Mouse (Mus musculus) stomach, embryonic 14.5 days (tissue): ENCODE measurements at regions not wholly inside any gene's neighbourhood (a gene's known extent, or its start where the extent isn't known, plus 50 kb on each side); places are given as distances from the start of the nearest gene placed in this dataset.

Source experiments
- ATAC-seq: fragments of 200-750 bp; cut with Nextera tagmentation; 2 replicates; pipeline ENCODE4 v1.8.0; 2017; ENCODE audit warnings: low read depth, moderate TSS enrichment; ENCODE audit not compliant: insufficient number of reproducible peaks, insufficient read depth, low FRiP score
- H3K27ac ChIP-seq: fragments of 300-500 bp; sonication (generic); 2 replicates; pipeline ENCODE4 v1.5.1; 2014; ENCODE audit warnings: mild to moderate bottlenecking, low read length, moderate library complexity, mixed read lengths
- H3K27me3 ChIP-seq: fragments of 300-500 bp; sonication (generic); 2 replicates; pipeline ENCODE4 v1.6.1; 2014; ENCODE audit warnings: low read length, control low read depth, mixed read lengths; ENCODE audit not compliant: control insufficient read depth, insufficient read depth
- H3K36me3 ChIP-seq: fragments of 300-500 bp; sonication (generic); 2 replicates; pipeline ENCODE4 v1.6.1; 2014; ENCODE audit warnings: mild to moderate bottlenecking, control low read depth, low read length, moderate library complexity, mixed read lengths; ENCODE audit not compliant: control insufficient read depth, insufficient read depth
- H3K4me1 ChIP-seq: fragments of 300-500 bp; sonication (generic); 2 replicates; pipeline ENCODE4 v1.6.1; 2014; ENCODE audit warnings: low read length, control low read depth, mixed read lengths; ENCODE audit not compliant: control insufficient read depth, insufficient read depth
- H3K4me2 ChIP-seq: fragments of 300-500 bp; sonication (generic); replicated peaks from 2 replicates; pipeline ENCODE4 v1.6.1; 2014; ENCODE audit warnings: low read depth, low read length, control low read depth
- H3K4me3 ChIP-seq: fragments of 300-500 bp; sonication (generic); 2 replicates; pipeline ENCODE4 v1.5.1; 2014; ENCODE audit warnings: low read depth, low read length, control low read depth
- H3K9ac ChIP-seq: fragments of 300-500 bp; sonication (generic); replicated peaks from 2 replicates; pipeline ENCODE4 v1.6.1; 2014; ENCODE audit warnings: low read depth, mild to moderate bottlenecking, control low read depth, low read length, moderate library complexity, mixed read lengths
- H3K9me3 ChIP-seq: fragments of 300-500 bp; sonication (generic); 2 replicates; pipeline ENCODE4 v1.6.1; 2016; ENCODE audit warnings: low read depth, low read length, control low read depth; ENCODE audit not compliant: control insufficient read depth
- WGBS: fragments of 180-500 bp; shearing (Covaris S2); extraction: QIAGEN DNeasy Blood & Tissue Kit; methylation state at CpG from one replicate; pipeline ENCODE4 v1.1.7; 2014; 5-methylcytosine and 5-hydroxymethylcytosine counted together

- ATAC-seq, result no peak
- H3K9me3 ChIP-seq, result no peaks in the 10 kb centered on the region
- WGBS, result 92% methylated on average over 3 of the region's 3 CpGs
- H3K4me2 ChIP-seq, result no peak overlapping the region
- H3K9ac ChIP-seq, result no peak overlapping the region
- H3K27ac ChIP-seq, result no peak overlapping the region
- no peaks in the 10 kb centered on the region for H3K27me3 ChIP-seq
- no peaks in the 10 kb centered on the region for H3K36me3 ChIP-seq
- H3K4me1 ChIP-seq, result no peaks in the 10 kb centered on the region
- no peak overlapping the region for H3K4me3 ChIP-seq
Measured at GRCm38 (mm10) chr3:34206454-34206853, 125.3 kb upstream of the Dnajc19 start.

DNA sequence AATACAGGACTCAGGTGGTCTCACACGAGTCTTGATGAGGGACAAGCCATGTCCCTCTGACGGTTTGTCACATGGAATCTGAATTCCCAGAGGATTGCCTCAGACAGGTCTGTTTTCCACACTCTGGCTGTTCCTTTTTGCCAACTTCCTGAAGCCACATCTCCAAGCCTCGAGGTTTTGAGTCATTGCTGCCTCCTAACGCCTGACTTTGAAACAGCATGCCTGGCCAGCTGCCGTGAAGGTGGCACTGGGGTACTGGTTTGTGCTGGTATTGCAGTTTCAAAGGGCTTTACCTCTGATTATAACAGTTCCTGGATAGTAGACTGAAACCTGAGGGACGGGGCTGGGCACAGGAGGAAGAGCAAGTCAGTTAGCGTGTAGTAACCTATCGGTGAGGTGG, 117.1 kb upstream of the Dnajc19 start:
- Histone ChIP-seq H3K4me3 (no peak overlapping the region), H3K27me3 (no peaks in the 10 kb centered on the region), H3K4me1 (no peaks in the 10 kb centered on the region), H3K9ac (no peak overlapping the region), H3K27ac (no peak overlapping the region), H3K9me3 (no peaks in the 10 kb centered on the region), H3K36me3 (no peaks in the 10 kb centered on the region), H3K4me2 (no peak overlapping the region)
- ATAC-seq, result 0 out of 2 replicates have a peak, but pooled peaks have one; percentile 23
- WGBS, result 28% methylated on average over 8 of the region's 8 CpGs

DNA sequence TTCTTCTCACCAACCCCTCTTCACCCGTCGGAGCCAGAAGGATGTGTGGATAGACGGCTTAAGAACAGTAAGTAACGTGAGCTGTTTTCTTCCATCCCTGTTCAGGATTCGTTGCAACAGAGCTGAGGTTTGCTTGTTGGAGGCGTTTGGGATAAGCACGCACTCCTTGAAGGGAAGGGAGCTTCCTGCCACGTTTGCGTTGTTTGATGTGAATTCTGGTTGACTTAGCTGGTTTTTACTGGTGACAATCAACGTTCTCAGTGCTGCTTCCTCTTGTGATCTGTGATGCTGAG, 116.0 kb upstream of the Dnajc19 start:
- Histone ChIP-seq H3K27ac (no peak overlapping the region), H3K27me3 (no peaks in the 10 kb centered on the region), H3K36me3 (no peaks in the 10 kb centered on the region), H3K9ac (no peak overlapping the region), H3K4me1 (no peaks in the 10 kb centered on the region), H3K9me3 (no peaks in the 10 kb centered on the region), H3K4me3 (peak overlapping the region; percentile 1; the same call in 1 of the 2 replicates), H3K4me2 (no peak overlapping the region)
- no peak for ATAC-seq
- WGBS, result 10% methylated on average over 10 of the region's 10 CpGs

- no peaks in the 10 kb centered on the region for H3K4me1 ChIP-seq
- 41% methylated on average over 22 of the region's 22 CpGs for WGBS
- H3K9me3 ChIP-seq, result no peaks in the 10 kb centered on the region
- ATAC-seq, result no peak
- no peaks in the 10 kb centered on the region for H3K27me3 ChIP-seq
- peak overlapping the region; percentile 1; the same call in 1 of the 2 replicates for H3K4me3 ChIP-seq
- no peak overlapping the region for H3K4me2 ChIP-seq
- H3K36me3 ChIP-seq, result no peaks in the 10 kb centered on the region
- H3K9ac ChIP-seq, result no peak overlapping the region
- no peak overlapping the region for H3K27ac ChIP-seq
Measured at GRCm38 (mm10) chr3:34196451-34197162, 115.5 kb upstream of the Dnajc19 start.

DNA sequence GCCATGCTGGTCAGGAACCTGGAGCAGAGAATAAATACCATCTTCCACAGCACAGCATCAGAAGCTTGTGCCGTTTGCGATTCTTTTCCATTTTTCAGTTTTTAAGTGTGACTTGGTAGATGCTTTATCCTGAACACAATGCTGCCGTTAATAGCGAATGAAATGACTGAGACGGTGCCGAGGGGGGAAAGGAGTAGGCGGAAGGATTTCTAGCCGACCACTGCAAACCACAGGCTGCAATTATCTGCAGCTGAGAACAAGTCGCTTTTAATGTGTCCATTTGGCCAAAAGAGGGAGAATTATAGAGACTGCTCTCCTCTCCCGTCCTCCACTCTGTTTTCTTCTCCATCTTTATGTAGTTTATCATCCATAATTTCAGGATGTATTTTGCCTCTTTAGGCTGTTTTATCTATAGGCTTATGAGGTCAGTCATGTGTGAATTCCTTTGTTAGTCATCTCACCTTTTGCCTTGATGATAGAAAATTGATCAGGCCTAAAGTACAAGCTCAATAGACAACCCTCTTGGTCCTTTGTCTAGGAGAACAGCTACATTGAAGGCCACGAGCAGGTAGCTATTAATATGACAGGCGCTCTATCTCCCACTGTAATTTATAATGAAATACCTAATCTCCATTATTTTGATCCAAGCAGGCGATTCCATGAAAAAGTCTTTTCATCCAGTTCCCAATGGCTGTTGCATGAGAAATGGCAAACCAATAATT, 114.8 kb upstream of the Dnajc19 start:
- WGBS, result 74% methylated on average over 13 of the region's 13 CpGs
- Histone ChIP-seq H3K4me3 (no peak overlapping the region), H3K36me3 (no peaks in the 10 kb centered on the region), H3K9me3 (no peaks in the 10 kb centered on the region), H3K27ac (no peak overlapping the region), H3K4me1 (no peaks in the 10 kb centered on the region), H3K4me2 (no peak overlapping the region), H3K9ac (no peak overlapping the region), H3K27me3 (no peaks in the 10 kb centered on the region)
- ATAC-seq, result no peak

DNA sequence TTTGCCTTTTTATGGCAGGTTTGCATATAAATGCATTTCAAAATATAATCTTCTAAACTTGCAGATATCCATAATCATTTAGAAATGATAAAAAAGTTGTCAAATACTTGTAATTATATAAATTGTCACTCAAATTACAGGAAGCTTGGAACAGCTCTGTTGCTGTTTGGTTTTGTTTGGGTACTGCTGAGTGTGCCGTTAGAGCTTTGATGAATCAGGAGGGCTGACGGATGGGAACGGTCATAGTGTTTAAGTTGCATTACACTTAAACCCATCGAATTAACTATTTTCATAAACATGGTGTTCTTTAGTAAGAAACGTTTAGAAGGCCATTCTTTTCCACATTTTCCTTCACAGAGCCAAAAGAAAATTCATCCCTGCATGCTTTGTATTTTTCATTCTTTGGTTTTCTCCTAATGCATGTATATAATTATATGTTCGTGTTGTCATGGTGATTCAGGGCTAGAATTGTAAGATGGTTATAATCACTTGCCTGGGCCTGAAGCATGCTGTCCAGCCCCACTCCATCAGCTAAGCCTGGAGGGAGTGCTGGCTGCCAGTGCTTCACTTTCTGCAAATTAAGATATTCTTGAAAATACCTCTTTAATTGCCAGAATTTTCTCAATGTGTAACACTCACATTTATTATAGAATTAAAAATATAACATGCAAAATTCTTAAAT, 92.4 kb upstream of the Dnajc19 start:
- Histone ChIP-seq H3K4me3 (no peak overlapping the region), H3K4me2 (no peak overlapping the region), H3K9me3 (no peaks in the 10 kb centered on the region), H3K27me3 (no peaks in the 10 kb centered on the region), H3K4me1 (no peaks in the 10 kb centered on the region), H3K27ac (no peak overlapping the region), H3K36me3 (no peaks in the 10 kb centered on the region), H3K9ac (no peak overlapping the region)
- 49% methylated on average over 6 of the region's 6 CpGs for WGBS
- ATAC-seq, result no peak

GRCm38 (mm10) chr3:34172899-34173298, 91.8 kb upstream of the Dnajc19 start:
- Histone ChIP-seq H3K27me3 (no peaks in the 10 kb centered on the region), H3K27ac (no peak overlapping the region), H3K4me2 (no peak overlapping the region), H3K9me3 (no peaks in the 10 kb centered on the region), H3K36me3 (no peaks in the 10 kb centered on the region), H3K4me3 (no peak overlapping the region), H3K9ac (no peak overlapping the region), H3K4me1 (no peaks in the 10 kb centered on the region)
- ATAC-seq, result no peak
- WGBS, result 73% methylated on average over 4 of the region's 4 CpGs

GRCm38 (mm10) chr3:34171893-34172292, 90.8 kb upstream of the Dnajc19 start:
- WGBS, result 84% methylated on average over 6 of the region's 6 CpGs
- ATAC-seq, result no peak

More at GRCm38 (mm10) chr3:34171893-34172292, 90.8 kb upstream of the Dnajc19 start:
- Histone ChIP-seq H3K4me2 (no peak overlapping the region), H3K27me3 (no peaks in the 10 kb centered on the region), H3K9ac (no peak overlapping the region), H3K4me3 (no peak overlapping the region), H3K4me1 (no peaks in the 10 kb centered on the region), H3K27ac (no peak overlapping the region), H3K9me3 (no peaks in the 10 kb centered on the region), H3K36me3 (no peaks in the 10 kb centered on the region)
